Mouse (Mus musculus) hindlimb bud, embryonic 11.5 days (tissue): ENCODE results near the gene Cda.
A peak's percentile ranks its signal among the peaks of the same experiment; 100 is the strongest.

ENCODE experiments used
- DNase-seq: peaks from one replicate; pipeline ENCODE4 v3.0.0-alpha.2; 2012; ENCODE audit warnings: low read depth, low spot score; ENCODE audit errors: extremely low spot score

Cda gene

DNA sequence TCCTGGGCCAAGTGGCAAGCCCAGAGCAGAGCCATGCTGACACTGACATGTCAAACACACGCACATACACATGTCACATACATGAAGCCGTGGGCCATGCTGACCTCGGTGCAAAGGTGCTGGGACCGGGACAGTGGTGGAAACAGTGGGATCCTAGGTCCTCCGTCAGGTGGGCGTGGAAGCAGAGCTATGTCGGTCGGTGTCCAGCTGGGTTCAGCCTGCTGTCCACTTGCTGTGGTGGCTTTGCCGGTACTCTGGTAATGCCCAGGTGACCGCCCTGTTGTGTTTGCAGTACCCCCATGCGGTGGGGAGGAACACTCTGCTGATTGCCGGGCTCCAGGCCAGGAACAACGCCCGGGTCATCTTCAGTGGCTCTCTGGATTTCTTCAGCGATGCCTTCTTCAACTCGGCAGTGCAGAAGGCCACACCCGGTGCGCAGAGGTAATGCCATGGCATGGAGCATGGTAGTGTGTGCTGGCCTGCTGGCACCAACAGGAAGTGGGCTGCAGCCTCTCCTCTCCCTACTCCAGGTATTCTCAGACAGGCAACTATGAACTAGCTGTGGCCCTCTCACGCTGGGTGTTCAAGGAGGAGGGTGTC, 57.4 kb downstream of the Cda start:
- DNase-seq, result no peak

DNA sequence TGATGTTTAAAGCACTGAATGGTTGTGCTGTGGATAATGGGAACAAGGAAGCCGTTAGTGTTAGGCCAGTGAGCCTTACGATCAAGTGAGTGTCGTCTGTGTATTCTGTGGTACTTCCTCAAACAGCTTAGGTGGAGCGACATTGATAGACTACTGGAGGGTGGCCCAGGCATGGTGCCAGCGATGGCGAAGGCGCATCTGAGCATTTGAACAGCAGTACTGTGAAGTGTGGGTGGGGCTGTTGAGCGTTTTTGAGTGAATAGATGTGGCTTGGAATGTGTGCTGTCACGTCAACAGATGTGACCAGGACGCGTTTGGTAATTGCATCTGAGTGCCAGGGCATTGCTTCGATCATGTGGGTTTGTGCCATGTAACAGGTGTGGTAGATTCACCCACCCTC, 60.1 kb downstream of the Cda start:
- no peak for DNase-seq

DNA sequence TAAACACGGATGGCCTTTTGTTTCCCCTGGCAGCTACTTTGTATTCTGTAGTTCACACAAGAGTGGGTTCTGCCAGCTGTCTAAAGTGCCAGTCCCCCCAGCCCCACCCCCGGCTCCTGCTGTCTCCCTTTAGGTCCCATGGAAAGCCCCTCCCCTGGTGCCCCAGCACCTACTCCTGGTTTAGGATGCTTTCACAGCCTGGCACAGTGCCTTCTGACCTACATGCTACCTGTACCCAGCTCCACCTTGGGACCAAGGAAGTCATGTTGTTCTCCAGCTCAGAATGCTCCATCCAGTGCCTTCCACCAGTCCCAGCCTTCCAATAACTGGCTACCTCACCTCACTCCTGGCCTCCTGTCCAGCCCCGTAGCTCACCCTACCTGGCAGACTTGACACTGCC, 60.8 kb downstream of the Cda start:
- DNase-seq, result no peak

DNA sequence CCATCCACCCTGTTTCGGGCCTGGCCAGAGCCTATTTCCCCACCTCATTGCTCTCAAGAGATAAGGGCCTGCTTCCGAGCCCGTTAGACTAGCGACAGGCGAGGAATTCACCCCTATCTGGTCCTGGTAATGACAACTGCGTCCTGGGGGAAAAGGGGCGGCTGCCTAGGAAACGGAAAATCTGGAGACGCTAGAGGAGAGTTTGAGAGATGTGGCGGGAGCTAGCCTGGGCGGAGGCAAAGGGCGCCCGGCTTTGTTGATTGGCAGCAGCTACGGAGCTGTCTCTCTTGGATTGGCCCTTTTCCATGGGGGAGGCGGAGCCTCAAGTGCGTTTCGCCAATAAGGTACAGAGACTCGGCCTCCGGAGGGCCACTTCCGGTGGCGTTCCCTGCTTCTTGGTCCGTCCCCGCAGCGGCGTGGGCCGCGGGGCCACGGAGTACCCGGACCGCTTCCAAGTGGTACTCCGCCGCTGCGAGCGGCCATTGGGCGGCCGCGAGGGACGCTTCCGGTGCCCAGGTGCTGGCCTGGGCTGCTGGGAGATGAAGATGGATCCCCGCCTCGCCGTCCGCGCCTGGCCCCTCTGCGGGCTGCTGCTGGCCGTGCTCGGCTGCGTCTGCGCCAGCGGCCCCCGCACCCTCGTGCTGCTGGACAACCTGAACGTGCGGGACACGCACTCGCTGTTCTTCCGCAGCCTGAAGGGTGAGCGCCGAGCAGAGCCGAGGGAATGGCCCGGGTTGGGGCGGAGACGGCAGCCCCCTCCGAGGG, 63.3 kb downstream of the Cda start, which contains the start of gene Ddost:
TSS of gene Ddost (plus strand) at position 391 of the 765 bp plus-strand sequence.
- peak; percentile 98 for DNase-seq

DNA sequence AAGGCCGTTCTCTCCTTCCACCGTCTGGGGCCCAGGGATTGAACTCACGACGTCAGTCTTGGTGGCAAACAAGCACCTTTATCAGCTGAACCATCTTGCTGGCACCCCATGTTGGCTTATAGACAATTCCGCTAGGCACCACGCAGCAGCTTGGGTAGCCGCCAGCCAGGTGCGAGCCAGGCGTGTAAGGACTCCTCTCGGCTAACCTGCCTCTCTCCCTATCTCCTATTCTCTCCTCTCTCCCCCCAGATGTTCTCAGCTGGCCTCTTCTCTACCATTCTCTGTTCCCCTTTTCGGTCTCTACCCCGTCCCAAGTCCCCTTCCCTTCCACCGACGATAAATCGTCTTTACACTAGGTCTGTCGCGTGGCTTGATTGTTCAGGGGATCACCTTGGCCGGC, 64.0 kb downstream of the Cda start:
- DNase-seq, result no peak

DNA sequence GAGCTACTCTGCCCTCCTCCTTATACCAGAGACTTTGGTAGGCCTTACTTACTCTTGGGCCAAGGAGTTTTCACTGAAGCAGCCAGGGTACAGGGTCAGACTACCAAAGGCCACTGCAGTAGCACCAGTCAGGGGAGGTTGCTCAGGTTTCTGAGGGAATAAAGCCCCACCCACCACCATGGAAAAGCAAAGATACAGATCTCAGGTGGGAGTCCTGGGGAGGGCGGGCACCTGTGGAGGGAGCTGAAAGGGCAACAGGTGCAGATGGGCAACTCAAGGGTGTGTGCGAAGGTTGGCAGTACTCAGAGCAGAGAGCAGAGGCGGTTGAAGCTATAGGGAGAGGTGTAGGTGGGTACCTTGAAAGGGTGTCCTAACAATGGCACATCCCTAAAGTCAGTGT, 64.8 kb downstream of the Cda start:
- no peak for DNase-seq

DNA sequence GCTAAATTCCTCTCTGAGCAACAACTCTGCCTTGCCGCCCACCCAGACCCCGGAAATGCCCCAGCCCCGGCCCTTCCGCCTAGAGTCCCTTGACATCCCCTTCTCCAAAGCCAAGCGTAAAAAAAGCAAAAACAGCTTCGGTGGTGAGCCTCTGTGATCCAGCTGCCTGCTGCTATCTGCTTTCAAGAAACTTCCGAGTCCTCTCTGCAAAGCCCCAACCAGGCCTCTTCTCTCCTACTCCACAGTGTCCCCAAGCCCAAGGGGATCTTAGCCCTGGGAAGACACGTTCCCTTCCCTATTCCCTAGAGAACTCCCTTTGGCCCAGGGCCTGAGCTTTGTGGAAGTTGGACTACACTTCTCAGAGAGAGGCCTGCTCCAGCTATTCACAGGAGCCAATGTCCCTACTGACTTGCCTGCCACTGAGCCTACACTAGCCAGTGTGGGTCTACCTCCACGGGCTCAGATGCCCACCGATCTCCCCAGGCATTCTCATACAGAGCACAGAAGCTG, 66.5 kb downstream of the Cda start:
- DNase-seq, result no peak

DNA sequence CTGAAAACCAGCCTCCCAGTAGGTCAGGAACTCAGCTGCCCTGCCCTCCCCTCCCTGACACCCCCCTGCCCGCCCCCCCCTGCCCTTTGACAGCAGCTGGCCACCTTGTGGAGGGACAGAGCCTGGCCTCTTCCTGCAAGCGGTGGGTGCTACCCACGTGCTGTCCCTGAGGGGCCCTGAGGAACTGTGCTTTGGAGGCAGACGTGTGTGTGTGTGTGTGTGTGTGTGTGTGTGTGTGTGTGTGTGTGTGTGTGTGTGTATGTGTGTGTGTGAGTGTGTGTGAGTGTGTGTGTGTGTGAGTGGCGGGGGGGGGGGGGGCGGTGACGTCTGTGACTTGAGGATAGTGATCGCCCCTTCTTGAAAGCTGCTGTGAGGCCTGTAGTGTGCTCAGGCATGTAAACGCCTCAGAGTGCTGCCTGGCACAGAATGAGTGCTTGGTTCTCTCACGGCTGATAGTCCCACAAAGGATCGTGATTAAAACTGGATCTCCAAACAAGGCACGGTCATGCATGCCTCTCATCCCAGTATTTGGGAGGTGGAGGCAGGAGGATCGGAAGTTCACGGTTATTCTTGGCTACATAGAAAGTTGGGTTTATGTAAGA, 73.7 kb downstream of the Cda start:
- no peak for DNase-seq

DNA sequence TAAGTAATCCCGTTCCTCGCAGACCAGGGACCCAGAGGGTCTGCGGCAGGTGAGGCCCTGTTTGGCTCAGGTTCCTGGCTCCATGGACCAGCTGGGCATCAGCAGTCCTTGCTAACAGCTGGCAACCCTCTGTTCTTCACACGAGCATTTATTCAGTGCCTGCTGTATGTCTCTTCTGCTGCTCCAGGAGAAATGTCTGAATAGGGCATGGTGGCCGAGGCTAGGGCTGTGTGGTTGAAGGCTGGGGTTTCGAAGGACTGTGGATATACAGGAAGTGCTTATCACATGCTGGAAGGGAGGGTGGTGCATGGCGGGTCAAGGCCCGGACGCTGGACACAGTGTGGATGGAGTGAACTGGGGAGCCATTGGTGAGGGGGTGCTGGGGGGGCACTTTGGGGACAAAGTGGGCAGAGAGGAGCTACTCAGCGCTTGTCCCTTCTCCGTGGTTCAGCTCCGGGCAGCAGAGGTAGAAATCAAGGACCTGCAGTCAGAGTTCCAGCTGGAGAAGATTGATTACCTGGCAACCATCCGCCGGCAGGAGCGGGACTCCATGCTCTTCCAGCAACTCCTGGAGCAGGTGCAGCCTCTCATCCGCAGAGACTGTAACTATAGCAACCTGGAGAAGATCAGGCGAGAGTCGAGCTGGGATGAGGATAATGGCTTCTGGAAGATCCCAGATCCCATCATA, 74.4 kb downstream of the Cda start:
- no peak for DNase-seq

DNA sequence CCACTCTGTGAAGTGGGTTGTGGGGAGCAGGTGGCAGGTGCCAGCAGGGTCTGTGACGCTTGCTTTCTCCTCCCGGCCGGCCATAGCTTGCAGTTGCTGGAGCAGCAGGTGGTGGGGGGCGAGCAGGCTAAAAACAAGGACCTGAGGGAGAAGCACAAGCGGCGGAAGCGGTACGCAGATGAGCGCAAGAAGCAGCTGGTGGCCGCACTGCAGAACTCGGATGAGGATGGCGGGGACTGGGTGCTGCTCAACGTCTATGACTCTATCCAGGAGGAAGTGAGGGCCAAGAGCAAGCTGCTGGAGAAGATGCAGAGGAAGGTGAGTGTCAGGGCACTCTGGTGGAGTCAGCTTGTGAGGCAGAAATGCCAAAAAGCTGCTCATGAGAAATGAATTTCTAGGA, 75.8 kb downstream of the Cda start:
- DNase-seq, result no peak

DNA sequence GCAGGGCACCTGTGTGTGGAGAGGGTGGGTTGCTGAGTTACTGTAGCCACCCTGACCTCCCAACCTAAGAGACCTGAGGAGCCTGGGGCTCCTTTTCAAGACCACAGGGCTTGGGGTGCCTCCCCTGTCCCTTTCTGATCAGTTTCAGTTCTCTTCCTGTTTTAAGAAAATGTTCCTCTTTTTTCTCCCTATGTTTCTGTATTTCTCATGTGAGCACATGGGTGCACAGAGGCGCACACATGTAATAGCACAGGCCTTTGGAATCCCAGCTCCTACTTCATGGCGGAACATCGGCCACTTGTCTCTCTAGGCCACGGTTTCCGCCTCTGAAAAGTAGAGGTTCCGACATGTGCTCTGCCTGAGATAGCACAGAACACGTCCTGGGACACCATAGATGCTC, 79.1 kb downstream of the Cda start:
- DNase-seq, result no peak
